Mouse (Mus musculus) lung, embryonic 14.5 days (tissue): ENCODE results near the gene Dll4. TPM values are rescaled to one million over a fixed set of nuclear protein-coding genes. Genes with fewer than 3 reads are reported as not detected.
A peak's percentile ranks its signal among the peaks of the same experiment; 100 is the strongest.

Experiments
- ATAC-seq: fragments of 200-750 bp; cut with Nextera tagmentation; 2 replicates; pipeline ENCODE4 v1.8.0; 2017; ENCODE audit warnings: mild to moderate bottlenecking, moderate TSS enrichment, moderate library complexity; ENCODE audit not compliant: insufficient read depth
- DNase-seq: peaks from one replicate; pipeline ENCODE4 v3.0.0-alpha.2; 2015
- H3K27ac ChIP-seq: fragments of 300-500 bp; sonication (generic); 2 replicates; pipeline ENCODE4 v1.5.1; 2014; ENCODE audit warnings: low read depth, mild to moderate bottlenecking, moderate library complexity
- H3K27me3 ChIP-seq: fragments of 300-500 bp; sonication (generic); 2 replicates; pipeline ENCODE4 v1.6.1; 2014; ENCODE audit warnings: low read length, control low read depth; ENCODE audit not compliant: insufficient read depth
- H3K36me3 ChIP-seq: fragments of 300-500 bp; sonication (generic); 2 replicates; pipeline ENCODE4 v1.6.1; 2014; ENCODE audit warnings: control low read depth; ENCODE audit not compliant: insufficient read depth
- H3K4me1 ChIP-seq: fragments of 300-500 bp; sonication (generic); 2 replicates; pipeline ENCODE4 v1.6.1; 2014; ENCODE audit warnings: antibody characterized with exemption, control low read depth; ENCODE audit not compliant: insufficient read depth
- H3K4me2 ChIP-seq: fragments of 300-500 bp; sonication (generic); 2 replicates; pipeline ENCODE4 v1.6.1; 2014; ENCODE audit warnings: mild to moderate bottlenecking
- H3K4me3 ChIP-seq: fragments of 300-500 bp; sonication (generic); 2 replicates; pipeline ENCODE4 v1.5.1; 2014; ENCODE audit warnings: low read depth, low read length
- H3K9ac ChIP-seq: fragments of 300-500 bp; sonication (generic); 2 replicates; pipeline ENCODE4 v1.6.1; 2014
- H3K9me3 ChIP-seq: fragments of 300-500 bp; sonication (generic); 2 replicates; pipeline ENCODE4 v1.6.1; 2016; ENCODE audit warnings: low read depth, low read length, control low read depth
- CTCF ChIP-seq: IDR thresholded peaks from 2 replicates; pipeline ENCODE4 v1.5.1; 2016; ENCODE audit warnings: antibody characterized with exemption, low read depth
- WGBS: fragments of 180-500 bp; shearing (Covaris S2); extraction: QIAGEN DNeasy Blood & Tissue Kit; methylation state at CpG from one replicate; pipeline ENCODE4 v1.1.7; 2014; 5-methylcytosine and 5-hydroxymethylcytosine counted together
- polyA plus RNA-seq: library from polyadenylated mRNA; unstranded; fragments of >200 nt; fragmentation: Nextera tagmentation; extraction: Ambion mirVana; gene quantifications from 2 replicates; pipeline ENCODE4 v1.2.1, GENCODE M21; 2014

Dll4 gene
- polyA plus RNA-seq, 1 experiment from 2014 or later = 10.0 TPM

- peaks cover 6% of the 10 kb centered on the region; the same call in 1 of the 2 replicates for H3K4me1 ChIP-seq
- no peak overlapping the region for H3K4me3 ChIP-seq
- DNase-seq = no peak
- no peak overlapping the region for H3K9ac ChIP-seq
- peaks cover 4% of the 10 kb centered on the region; the same call in 1 of the 2 replicates for H3K27me3 ChIP-seq
- TF ChIP-seq CTCF = no peak
- peaks cover 13% of the 10 kb centered on the region for H3K36me3 ChIP-seq
- 61% methylated on average over 7 of the region's 7 CpGs for WGBS
- no peak for ATAC-seq
- no peaks in the 10 kb centered on the region for H3K9me3 ChIP-seq
- H3K4me2 ChIP-seq = peak overlapping the region; percentile 29; the same call in 1 of the 2 replicates
- no peak overlapping the region for H3K27ac ChIP-seq
These were observed 9.5 kb downstream of the Dll4 start for GRCm38 (mm10) chr2:119334964-119335525.

- Histone ChIP-seq H3K9me3 (no peaks in the 10 kb centered on the region), H3K9ac (no peak overlapping the region), H3K36me3 (peaks cover 12% of the 10 kb centered on the region), H3K4me3 (no peak overlapping the region), H3K4me1 (peaks cover 2% of the 10 kb centered on the region; the same call in 1 of the 2 replicates), H3K27ac (no peak overlapping the region), H3K27me3 (peaks cover 4% of the 10 kb centered on the region; the same call in 1 of the 2 replicates), H3K4me2 (no peak overlapping the region)
- WGBS = 59% methylated on average over 1 of the region's 1 CpGs
- ATAC-seq (no peak), DNase-seq (no peak)
- no peak for TF ChIP-seq CTCF
These were observed 10.0 kb downstream of the Dll4 start for GRCm38 (mm10) chr2:119335535-119335934.

GRCm38 (mm10) chr2:119336002-119336401 lies 10.4 kb downstream of the Dll4 start:
- peaks cover 8% of the 10 kb centered on the region; the same call in 1 of the 2 replicates for H3K36me3 ChIP-seq
- DNase-seq (no peak), ATAC-seq (no peak)
- H3K9ac ChIP-seq = no peak overlapping the region
- peak overlapping the region; percentile 4; the same call in 1 of the 2 replicates for H3K4me2 ChIP-seq
- 58% methylated on average over 2 of the region's 2 CpGs for WGBS
- no peaks in the 10 kb centered on the region for H3K27me3 ChIP-seq
- H3K9me3 ChIP-seq = no peaks in the 10 kb centered on the region
- H3K4me3 ChIP-seq = no peak overlapping the region
- H3K27ac ChIP-seq = no peak overlapping the region
- TF ChIP-seq CTCF = no peak
- H3K4me1 ChIP-seq = no peaks in the 10 kb centered on the region

GRCm38 (mm10) chr2:119336470-119336869 lies 10.9 kb downstream of the Dll4 start:
- DNase-seq (no peak), ATAC-seq (no peak)
- no peaks in the 10 kb centered on the region for H3K9me3 ChIP-seq
- H3K4me3 ChIP-seq = no peak overlapping the region
- no peak overlapping the region for H3K9ac ChIP-seq
- H3K4me1 ChIP-seq = no peaks in the 10 kb centered on the region
- H3K36me3 ChIP-seq = 0 out of 2 replicates have a peak, but pooled peaks cover 4% of the 10 kb centered on the region
- H3K27me3 ChIP-seq = no peaks in the 10 kb centered on the region
- H3K27ac ChIP-seq = 0 out of 2 replicates have a peak overlapping the region, but pooled peaks have one; percentile 48
- 52% methylated on average over 10 of the region's 10 CpGs for WGBS
- TF ChIP-seq CTCF = no peak
- H3K4me2 ChIP-seq = no peak overlapping the region; the same call in 1 of the 2 replicates

DNA sequence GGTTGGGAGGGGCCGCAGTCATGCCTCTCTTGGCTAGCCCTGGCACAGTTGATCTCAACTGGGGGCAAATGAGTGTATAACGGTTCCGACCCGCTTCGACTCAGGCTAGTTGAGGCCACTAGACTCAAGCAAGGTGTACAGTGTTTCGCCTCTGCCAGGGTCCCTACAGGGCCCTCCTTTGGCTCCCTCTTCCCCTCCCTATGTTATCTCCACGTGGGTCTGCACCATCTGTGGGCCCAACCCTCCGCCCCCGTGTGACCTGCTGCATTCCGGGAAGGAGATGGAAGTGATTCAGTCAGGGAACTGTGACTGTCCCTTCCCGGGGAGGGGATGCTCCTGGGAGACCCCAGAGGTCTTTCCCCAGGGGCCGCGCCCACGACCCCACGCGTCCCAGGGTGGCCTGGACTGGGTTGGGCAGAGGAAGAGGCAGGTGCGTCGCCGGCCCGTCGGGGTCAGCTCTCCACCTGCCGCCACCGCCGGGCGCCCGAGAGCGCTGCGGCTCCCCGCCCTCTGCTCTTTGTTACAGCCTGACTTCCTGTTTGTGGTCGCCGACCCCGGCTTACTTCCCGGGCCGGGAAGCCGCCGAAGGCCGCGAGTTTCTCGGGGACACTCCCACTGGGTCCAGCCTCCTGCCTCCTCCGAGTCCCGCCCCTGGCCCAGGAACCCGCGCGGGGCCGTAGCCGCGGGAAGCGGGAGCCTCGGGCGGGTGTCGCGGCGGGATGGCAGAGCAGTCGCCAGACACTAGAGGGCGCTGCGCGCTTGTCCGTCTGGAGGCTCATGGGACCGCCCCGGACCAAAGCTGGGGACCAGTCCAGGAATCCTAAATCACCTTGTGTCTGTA lies 12.1 kb downstream of the Dll4 start:
- no peaks in the 10 kb centered on the region for H3K9me3 ChIP-seq
- ATAC-seq (peak; percentile 91), DNase-seq (peak; percentile 94)
- peak; percentile 78 for TF ChIP-seq CTCF
- H3K4me1 ChIP-seq = no peaks in the 10 kb centered on the region
- peak overlapping the region; percentile 77 for H3K4me2 ChIP-seq
- 7% methylated on average over 60 of the region's 60 CpGs for WGBS
- H3K27ac ChIP-seq = peak overlapping the region; percentile 76
- no peaks in the 10 kb centered on the region for H3K36me3 ChIP-seq
- H3K27me3 ChIP-seq = no peaks in the 10 kb centered on the region
- H3K9ac ChIP-seq = peak overlapping the region; percentile 59
- H3K4me3 ChIP-seq = peak overlapping the region; percentile 49

DNA sequence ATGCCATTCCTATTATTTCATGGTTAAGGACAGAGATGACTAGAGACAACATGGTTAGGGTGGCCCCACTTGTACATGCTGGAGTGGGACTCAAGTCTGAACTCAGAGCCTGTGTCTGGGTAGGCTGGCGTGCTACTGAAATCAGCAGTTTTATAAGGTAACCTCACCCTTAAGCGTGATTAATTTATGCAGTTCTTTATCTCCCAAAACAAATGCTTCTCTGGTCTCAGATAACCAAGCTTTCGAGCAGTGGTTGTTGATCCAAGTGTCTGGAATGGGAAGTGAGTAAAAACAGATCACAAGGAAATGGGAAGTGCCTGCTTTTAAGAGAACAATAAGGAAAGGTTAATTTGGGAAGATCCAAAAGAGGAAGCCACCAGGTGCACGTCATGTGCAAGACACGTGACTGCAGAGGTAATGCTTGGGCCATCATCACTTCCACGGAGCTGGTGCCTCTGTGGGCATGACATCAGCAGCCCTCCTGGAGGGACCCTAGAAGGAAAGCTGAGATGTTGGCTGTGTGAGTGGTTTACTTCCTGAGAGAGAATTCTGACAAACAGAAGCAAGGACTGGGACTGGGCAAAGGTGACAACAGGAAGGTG lies 19.1 kb downstream of the Dll4 start:
- no peaks in the 10 kb centered on the region for H3K27me3 ChIP-seq
- H3K9ac ChIP-seq = no peak overlapping the region
- H3K4me2 ChIP-seq = no peak overlapping the region
- H3K4me3 ChIP-seq = no peak overlapping the region
- DNase-seq (no peak), ATAC-seq (no peak)
- H3K27ac ChIP-seq = no peak overlapping the region
- no peaks in the 10 kb centered on the region for H3K4me1 ChIP-seq
- H3K36me3 ChIP-seq = no peaks in the 10 kb centered on the region
- no peak for TF ChIP-seq CTCF
- WGBS = 34% methylated on average over 6 of the region's 6 CpGs
- no peaks in the 10 kb centered on the region for H3K9me3 ChIP-seq
